Mouse (Mus musculus) heart, postnatal 0 days (tissue): ENCODE results near the gene Tnfsf9.

Source experiments
- CTCF ChIP-seq: IDR thresholded peaks from 2 replicates; pipeline ENCODE4 v1.5.1; 2016; ENCODE audit warnings: antibody characterized with exemption, control low read depth, low read depth
- EP300 ChIP-seq: IDR thresholded peaks from 2 replicates; pipeline ENCODE4 v1.6.1; 2016; ENCODE audit warnings: antibody characterized with exemption, low read depth

GRCm38 (mm10) chr17:57098321-57098720, 6.8 kb upstream of the Tnfsf9 start:
- TF ChIP-seq EP300 (no peak), CTCF (no peak)
